Mouse (Mus musculus) Patski (cell line): ENCODE results near the gene Arhgap22. TPM values are rescaled to one million over a fixed set of nuclear protein-coding genes. Genes with fewer than 3 reads are reported as not detected.

Experiments
- ATAC-seq: fragments of 100-300 bp; one replicate; pipeline ENCODE4 v1.8.0; 2021
- CTCF ChIA-PET: fragments of 350-600 bp; sonication (Branson Sonifier 250); formaldehyde crosslinking; loops from one replicate; lab custom pipeline; 2022; ENCODE audit warnings: inconsistent platforms; lab: Charles Lee
- POLR2A ChIA-PET: fragments of 350-600 bp; sonication (Branson Sonifier 250); formaldehyde crosslinking; loops from one replicate; lab custom pipeline; 2022; ENCODE audit warnings: antibody characterized with exemption, inconsistent platforms; lab: Charles Lee
- DNase-seq: peaks from one replicate; pipeline ENCODE4 v3.0.0-alpha.2; 2011; ENCODE audit warnings: low read depth, low spot score
- H3K27me3 ChIP-seq: fragments of 371-371 bp; one replicate; pipeline ENCODE4 v1.5.1; 2021
- CTCF ChIP-seq: fragments of 100-300 bp; IDR thresholded peaks from one replicate; pipeline ENCODE4 v1.5.1; 2021
- in situ Hi-C: fragments of 300-500 bp; cut with MboI; formaldehyde crosslinking; loops from 3 replicates; pipeline ENCODE4 v1.11.1; 2018; ENCODE audit warnings: low pct_unique_long_range_greater_than_20kb, mixed read lengths
- polyA plus RNA-seq: library from polyadenylated mRNA; unstranded; gene quantifications from one replicate; pipeline ENCODE4 v1.2.3, GENCODE M21; 2021

Gene Arhgap22
- polyA plus RNA-seq, 1 experiment from 2014 or later: 11.1 TPM

DNA sequence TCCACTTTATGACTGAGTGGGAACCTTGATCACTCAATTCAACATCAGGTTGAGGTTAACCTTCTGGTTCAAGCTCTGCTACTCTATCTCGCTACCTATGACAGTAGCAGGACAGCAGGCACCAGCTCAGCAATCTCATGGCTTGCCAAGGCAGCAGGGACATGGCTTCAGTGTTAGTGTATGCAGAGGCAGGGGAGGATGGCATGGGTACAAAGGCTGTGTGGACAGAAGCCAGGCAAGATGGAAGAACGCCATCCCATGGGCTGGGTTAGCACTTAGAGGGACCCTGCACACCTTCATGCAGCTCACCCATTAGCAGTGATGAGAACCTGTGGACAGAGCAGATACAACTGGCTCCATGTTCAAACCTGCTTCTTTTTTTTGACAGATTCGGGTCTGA lies 163.4 kb downstream of the Arhgap22 start:
- ATAC-seq (no peak), DNase-seq (no peak)
- ChIA-PET POLR2A (interaction anchor here (0.6 kb wide), 1 partner anchor 64 kb away, joined by 4 read pairs; no protein-coding TSS in a partner anchor), CTCF (no interaction called here)
- H3K27me3 ChIP-seq: no peaks in the 10 kb centered on the region
- TF ChIP-seq CTCF: no peak
- in situ Hi-C loops: no loop called here

GRCm38 (mm10) chr14:33378723-33379122 lies 164.9 kb downstream of the Arhgap22 start:
- no peak for DNase-seq
- ChIA-PET CTCF (no interaction called here), POLR2A (interaction anchor here (0.8 kb wide), 1 partner anchor 10 kb away, joined by 5 read pairs; no protein-coding TSS in a partner anchor)
- no peaks in the 10 kb centered on the region for H3K27me3 ChIP-seq
- no peak for ATAC-seq
- in situ Hi-C loops: no loop called here
- TF ChIP-seq CTCF: no peak

GRCm38 (mm10) chr14:33380830-33381457 lies 167.1 kb downstream of the Arhgap22 start:
- POLR2A ChIA-PET: no interaction called here
- no peak for TF ChIP-seq CTCF
- in situ Hi-C loops: loop anchor here (5.0 kb wide), 1 partner anchor 156 kb away; no protein-coding TSS in a partner anchor
- no peaks in the 10 kb centered on the region for H3K27me3 ChIP-seq
- ATAC-seq (no peak), DNase-seq (no peak)
- CTCF ChIA-PET: interaction anchor here (1.3 kb wide), 1 partner anchor 167 kb away, joined by 3 read pairs; the partner anchor contains the start of gene Arhgap22

- in situ Hi-C loops: no loop called here
- POLR2A ChIA-PET: no interaction called here
- DNase-seq: no peak
- no peaks in the 10 kb centered on the region for H3K27me3 ChIP-seq
- no peak for ATAC-seq
- CTCF ChIA-PET: interaction anchor here (1.0 to 1.7 kb wide), 4 partner anchors 12 to 40 kb away, joined by 3 to 4 read pairs (median 4); no protein-coding TSS in a partner anchor
- no peak for TF ChIP-seq CTCF
These were observed 184.4 kb downstream of the Arhgap22 start for GRCm38 (mm10) chr14:33398065-33398860.

GRCm38 (mm10) chr14:33400019-33400418 lies 186.2 kb downstream of the Arhgap22 start:
- no peak for ATAC-seq
- H3K27me3 ChIP-seq: no peaks in the 10 kb centered on the region
- in situ Hi-C loops: no loop called here
- no peak for DNase-seq
- CTCF ChIA-PET: no interaction called here
- no peak for TF ChIP-seq CTCF
- POLR2A ChIA-PET: no interaction called here

GRCm38 (mm10) chr14:33402331-33402730 lies 188.5 kb downstream of the Arhgap22 start:
- CTCF ChIA-PET: no interaction called here
- POLR2A ChIA-PET: no interaction called here
- peak; percentile 61 for TF ChIP-seq CTCF

DNA sequence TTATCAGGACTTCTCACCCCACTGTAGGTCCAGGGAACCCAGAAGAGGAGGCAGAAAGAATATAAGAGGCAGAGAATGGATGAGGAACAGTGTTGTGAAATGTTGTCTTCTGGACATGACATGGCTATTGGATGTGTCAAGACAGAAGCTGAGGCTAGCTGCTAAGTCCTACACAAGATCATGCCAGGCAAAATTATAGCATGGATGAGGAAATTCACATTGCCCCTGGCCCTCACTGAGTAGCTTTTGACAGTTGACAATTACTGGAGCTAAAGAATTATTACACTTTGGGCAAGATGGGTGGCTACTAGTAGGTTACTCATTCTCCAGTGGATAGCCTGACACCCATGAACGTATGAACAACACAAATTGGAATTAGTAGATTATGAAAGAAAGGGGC lies 201.9 kb downstream of the Arhgap22 start:
- in situ Hi-C loops: no loop called here
- no peaks in the 10 kb centered on the region for H3K27me3 ChIP-seq
- TF ChIP-seq CTCF: no peak
- no peak for DNase-seq
- ChIA-PET CTCF (interaction anchor here (0.7 to 2.1 kb wide), 2 partner anchors 11 to 117 kb away, joined by 3 to 4 read pairs; no protein-coding TSS in a partner anchor), POLR2A (interaction anchor here (1.4 kb wide), 1 partner anchor 9 kb away, joined by 4 read pairs; no protein-coding TSS in a partner anchor)
- no peak for ATAC-seq

More at GRCm38 (mm10) chr14:33402331-33402730, 188.5 kb downstream of the Arhgap22 start:
- ATAC-seq: no peak
- no peaks in the 10 kb centered on the region for H3K27me3 ChIP-seq
- no peak for DNase-seq
- in situ Hi-C loops: no loop called here

DNA sequence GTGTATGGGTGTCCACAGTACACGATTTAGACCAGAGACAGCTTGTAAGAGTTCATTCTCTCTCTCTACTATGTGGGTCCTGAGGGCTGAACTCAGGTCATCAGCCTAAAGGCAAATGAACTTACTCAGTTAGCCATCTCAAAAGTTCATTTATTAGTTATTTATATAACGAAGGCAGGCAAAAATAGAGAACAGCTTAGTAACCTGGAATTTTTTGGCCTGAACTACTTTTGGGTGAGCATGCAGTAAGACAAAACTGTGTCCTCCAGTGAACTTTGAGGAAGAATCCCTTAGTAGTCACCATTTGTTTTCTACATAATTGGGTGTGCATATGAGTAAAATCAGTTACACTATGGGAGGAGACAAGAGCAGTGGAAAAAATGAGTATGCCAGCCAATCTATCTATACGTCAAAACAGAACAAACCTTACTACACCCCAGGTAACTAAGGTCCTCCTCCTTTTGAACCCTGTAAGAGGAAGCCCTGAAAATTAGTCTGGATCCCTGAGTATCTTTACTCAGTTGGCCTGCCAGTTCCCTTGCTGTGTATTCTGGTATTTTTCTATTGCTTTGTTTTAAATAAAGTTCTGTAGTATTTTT lies 204.6 kb downstream of the Arhgap22 start:
- no peak for ATAC-seq
- no peaks in the 10 kb centered on the region for H3K27me3 ChIP-seq
- POLR2A ChIA-PET: no interaction called here
- DNase-seq: no peak
- TF ChIP-seq CTCF: no peak
- in situ Hi-C loops: no loop called here
- CTCF ChIA-PET: no interaction called here

Other genes with a start within 250 kb of the Arhgap22 start
- not detected for gene Lrrc18, start 222.6 kb upstream of the Arhgap22 start, polyA plus RNA-seq
- gene Wdfy4, start 28.5 kb upstream of the Arhgap22 start, polyA plus RNA-seq: not detected
- gene Mapk8, start 233.1 kb downstream of the Arhgap22 start, polyA plus RNA-seq: 31.9 TPM